Mouse (Mus musculus) granulocyte monocyte progenitor cell, adult 5-6 weeks (primary cell): Measurements from ENCODE around the gene D5Ertd577e. TPM values are rescaled to one million over a fixed set of nuclear protein-coding genes. Genes with fewer than 3 reads are reported as not detected.
"Not testable (repeated sequence)": the region's sequence is repeated elsewhere in the genome, so short reads cannot be mapped to it uniquely, and the experiment has no call there.

Source experiments
- ATAC-seq: replicated peaks from 2 replicates; pipeline ENCODE4 v1.8.0; 2016; ENCODE audit warnings: mild to moderate bottlenecking, moderate TSS enrichment, inconsistent platforms; ENCODE audit not compliant: poor library complexity, severe bottlenecking
- total RNA-seq, 2 experiments: library from RNA; stranded (forward) in 1 of 2; stranded (reverse) in 1 of 2; fragments of 200-712, 200-1000 nt in 1 of 2; fragments of >200 nt in 1 of 2; fragmentation: Nextera tagmentation in 1 of 2; gene quantifications; 2 replicates each; pipeline ENCODE4 v1.2.3; 2014 to 2017

The D5Ertd577e gene
- total RNA-seq (2014; fragmentation: Nextera tagmentation) (not detected in 2 replicates), total RNA-seq (2017) (not detected in 2 replicates)

- ATAC-seq = not testable (repeated sequence)
These were observed at the start of gene D5Ertd577e for GRCm38 (mm10) chr5:95456506-95456905. TSS of gene D5Ertd577e (plus strand) at chr5:95456806.

GRCm38 (mm10) chr5:95510458-95510857 is 53.9 kb downstream of the D5Ertd577e start, which contains the start of gene Gm3286:
TSS of gene Gm3286 (plus strand) at chr5:95510758.
- ATAC-seq = not testable (repeated sequence)

Other genes starting within 250 kb of the D5Ertd577e start
- gene Gm10424, start 184.0 kb upstream of the D5Ertd577e start, total RNA-seq (2014; fragmentation: Nextera tagmentation) = not detected in 2 replicates
- not detected in 2 replicates for gene Gm10424, start 184.0 kb upstream of the D5Ertd577e start, total RNA-seq (2017)
- gene Gm3259, start 150.9 kb upstream of the D5Ertd577e start, total RNA-seq (2014; fragmentation: Nextera tagmentation) = not detected in 2 replicates
- not detected in 2 replicates for gene Gm3259, start 150.9 kb upstream of the D5Ertd577e start, total RNA-seq (2017)
- gene Gm3286, start 54.0 kb downstream of the D5Ertd577e start, total RNA-seq (2014; fragmentation: Nextera tagmentation) = not detected in 2 replicates
- not detected in 2 replicates for gene Gm3286, start 54.0 kb downstream of the D5Ertd577e start, total RNA-seq (2017)
- not detected in 2 replicates for gene Gm7971, start 138.1 kb downstream of the D5Ertd577e start, total RNA-seq (2014; fragmentation: Nextera tagmentation)
- gene Gm7971, start 138.1 kb downstream of the D5Ertd577e start, total RNA-seq (2017) = not detected in 2 replicates